Mouse (Mus musculus) thymus, postnatal 10 days (tissue): Measurements from ENCODE around the gene Shb.

ENCODE experiments used
- DNase-seq, 2 experiments: peaks; one replicate each; pipeline ENCODE4 v3.0.0; 2021; ENCODE audit warnings: low spot score in 2 of 2

The Shb gene

DNA sequence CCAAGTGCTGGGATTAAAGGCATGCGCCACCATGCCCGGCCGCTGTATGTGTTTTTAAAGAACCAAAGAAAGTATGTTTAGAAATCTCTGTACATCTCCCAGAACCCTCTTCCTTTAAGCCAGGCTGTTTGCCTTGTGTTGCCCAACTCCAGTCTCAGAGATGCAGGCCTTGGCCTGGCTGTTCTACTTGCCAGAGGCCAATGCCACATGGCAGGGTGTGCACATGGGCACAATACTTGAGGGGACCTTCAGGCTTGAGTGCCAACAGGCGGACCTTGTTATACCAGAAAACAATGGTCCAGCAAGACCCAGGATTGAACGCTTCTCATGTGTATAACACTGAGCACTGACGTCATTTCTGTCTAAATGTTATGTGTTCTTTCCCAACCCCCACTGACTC, 27.1 kb downstream of the Shb start:
- no peak for DNase-seq

GRCm38 (mm10) chr4:45503816-45504215, 28.5 kb downstream of the Shb start:
- DNase-seq: no peak

DNA sequence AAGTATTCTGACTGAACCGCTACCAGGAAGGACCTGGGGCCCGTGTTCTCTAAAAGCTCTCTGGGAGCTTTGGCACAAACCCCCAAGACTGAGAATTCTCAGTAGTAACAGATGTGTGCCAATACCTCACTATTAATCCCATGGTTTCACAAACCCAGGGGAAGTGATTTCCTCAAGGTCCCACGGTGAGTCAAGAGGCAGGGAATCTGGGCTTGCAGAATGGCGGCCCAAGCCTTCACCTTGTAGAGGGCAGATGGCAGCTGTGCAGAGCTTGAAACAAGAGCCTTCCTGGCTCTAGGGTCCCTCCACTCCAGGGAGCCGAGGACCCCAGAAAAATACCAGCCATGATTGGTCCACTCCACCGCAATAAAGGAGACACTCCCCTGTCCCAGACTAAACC, 28.9 kb downstream of the Shb start:
- DNase-seq: no peak

GRCm38 (mm10) chr4:45502002-45502401, 30.3 kb downstream of the Shb start:
- DNase-seq: no peak

DNA sequence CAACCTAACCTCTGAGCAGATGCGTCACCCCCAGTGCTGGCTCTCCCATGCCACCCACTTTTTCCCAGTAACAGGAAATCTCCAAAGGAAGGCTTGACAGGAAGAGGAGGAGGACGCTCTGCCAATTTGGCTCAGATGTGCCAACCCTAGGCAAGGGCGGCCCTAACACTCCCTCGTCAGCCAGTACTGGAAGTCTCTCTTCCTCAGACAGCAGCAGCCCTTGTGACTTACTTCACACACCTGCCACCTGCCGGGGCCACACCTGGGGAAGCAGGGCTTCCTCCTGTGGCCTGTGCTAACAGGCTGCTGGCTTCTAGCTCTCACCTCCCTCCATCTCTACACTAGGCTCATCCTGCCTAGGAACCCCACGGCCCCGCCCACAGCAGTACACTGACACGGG, 31.9 kb downstream of the Shb start:
- DNase-seq: no peak

- no peak for DNase-seq
Measured at GRCm38 (mm10) chr4:45499556-45499955, 32.7 kb downstream of the Shb start.

GRCm38 (mm10) chr4:45499081-45499480, 33.2 kb downstream of the Shb start:
- no peak for DNase-seq

DNA sequence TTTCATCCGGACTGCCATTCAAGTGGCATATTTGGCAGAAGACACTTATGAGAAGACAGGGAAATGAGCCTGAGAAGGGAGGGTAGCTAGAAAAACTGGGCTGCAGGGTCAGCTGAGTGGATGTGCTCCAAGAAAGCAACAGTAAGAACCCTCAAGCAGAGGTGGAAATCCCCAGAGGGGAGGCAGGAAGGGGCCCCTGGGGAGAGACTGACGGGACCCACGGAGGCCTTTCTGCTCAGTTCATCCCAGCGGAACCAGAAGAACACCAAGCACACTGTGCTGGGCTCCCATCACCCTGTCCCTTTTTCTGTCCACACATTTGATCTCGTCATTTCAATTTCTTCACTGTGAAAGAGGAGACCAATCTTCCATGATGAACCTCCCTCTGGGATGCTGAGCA, 33.9 kb downstream of the Shb start:
- no peak for DNase-seq

DNA sequence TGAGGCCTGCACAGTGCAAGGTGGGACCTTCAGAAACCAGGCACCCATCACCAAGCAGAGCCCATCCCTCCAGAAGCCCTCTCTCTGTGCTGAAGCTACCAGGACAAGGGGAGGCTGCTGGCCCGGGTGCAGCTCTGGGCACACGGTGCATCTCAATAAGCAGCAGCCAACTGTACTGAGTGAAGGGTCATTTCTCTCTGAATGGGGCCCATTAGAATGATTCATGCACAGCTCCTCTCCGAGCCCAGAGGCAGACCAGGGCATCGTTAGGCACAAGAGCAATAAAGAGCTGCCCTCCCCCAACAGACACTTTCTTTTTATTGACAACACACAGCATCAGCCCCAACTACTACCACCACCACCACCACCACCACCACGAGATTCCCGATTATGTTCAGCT, 35.0 kb downstream of the Shb start:
- no peak for DNase-seq

DNA sequence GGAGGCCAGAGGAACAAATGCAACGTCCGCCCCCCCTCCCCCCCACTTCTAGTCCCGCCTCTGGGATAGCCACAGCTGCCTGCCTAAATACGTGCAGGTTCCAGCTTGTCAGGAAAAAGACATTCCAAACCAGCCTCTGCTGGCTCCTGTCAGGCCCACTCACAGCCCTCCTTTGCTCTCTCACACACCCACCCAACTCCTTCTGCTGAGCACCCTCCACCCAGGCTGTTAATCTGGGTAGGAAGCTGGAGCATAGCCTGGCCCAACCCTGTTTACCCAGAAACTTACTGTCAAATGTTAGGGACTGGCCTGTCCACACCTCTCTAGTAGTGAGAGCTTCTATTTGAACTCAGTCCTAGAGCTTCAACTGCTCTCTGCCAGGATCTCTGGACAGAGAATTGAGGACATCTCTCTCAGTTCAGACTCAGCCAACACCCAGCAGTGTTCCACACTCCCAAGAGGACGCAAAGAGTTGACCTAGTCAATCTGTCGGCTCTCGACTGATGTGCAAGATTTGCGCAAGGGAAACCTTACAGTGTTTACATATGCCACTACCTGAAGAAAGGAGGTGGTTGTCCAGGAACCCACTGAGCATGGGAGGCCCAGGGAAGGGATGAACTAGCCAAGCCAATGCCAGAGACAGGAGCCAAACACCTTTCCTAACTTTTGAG, 36.6 kb downstream of the Shb start:
- no peak for DNase-seq

GRCm38 (mm10) chr4:45493786-45494400, 38.4 kb downstream of the Shb start:
- DNase-seq: no peak

DNA sequence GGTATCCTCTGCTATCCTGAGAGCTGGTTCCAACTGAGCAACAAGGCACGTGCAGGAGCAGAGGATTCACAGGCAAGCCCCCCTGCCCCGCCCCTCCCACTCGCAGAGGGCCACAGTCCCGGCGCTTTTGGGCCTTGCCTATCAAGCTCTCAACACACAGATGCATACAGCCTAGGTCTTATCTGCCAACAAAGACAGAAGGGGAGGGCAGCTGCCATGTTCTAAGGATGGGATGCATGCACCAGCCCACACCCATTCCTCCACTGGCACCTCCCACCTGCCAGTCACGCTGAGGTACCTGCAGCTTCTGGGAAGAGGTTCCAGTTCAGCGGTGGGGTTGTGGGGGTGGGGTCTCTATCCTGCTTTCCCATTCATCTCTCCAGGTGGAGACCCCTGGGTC, 39.2 kb downstream of the Shb start:
- DNase-seq: no peak

DNA sequence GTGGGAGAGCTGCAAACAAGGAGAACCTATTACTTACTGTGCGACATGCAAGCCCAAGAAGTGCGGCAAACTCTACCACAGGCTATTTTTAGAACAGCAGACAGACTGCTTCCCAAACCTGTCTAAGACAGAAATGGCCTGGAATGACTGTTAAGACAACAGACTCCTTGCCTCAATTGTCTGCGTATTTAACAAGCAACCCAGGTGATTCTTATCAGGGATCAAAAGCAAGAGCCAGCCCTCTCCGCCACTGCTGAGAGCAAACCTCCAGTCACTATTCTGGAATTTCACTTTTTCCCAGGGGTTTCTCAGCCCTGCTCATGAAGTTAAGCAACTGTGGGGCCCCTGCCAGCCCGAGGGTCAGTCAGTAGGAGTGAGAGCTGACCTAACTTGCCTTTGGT, 39.6 kb downstream of the Shb start:
- DNase-seq: no peak

- no peak for DNase-seq
Measured at GRCm38 (mm10) chr4:45491685-45492601, 40.3 kb downstream of the Shb start.

DNA sequence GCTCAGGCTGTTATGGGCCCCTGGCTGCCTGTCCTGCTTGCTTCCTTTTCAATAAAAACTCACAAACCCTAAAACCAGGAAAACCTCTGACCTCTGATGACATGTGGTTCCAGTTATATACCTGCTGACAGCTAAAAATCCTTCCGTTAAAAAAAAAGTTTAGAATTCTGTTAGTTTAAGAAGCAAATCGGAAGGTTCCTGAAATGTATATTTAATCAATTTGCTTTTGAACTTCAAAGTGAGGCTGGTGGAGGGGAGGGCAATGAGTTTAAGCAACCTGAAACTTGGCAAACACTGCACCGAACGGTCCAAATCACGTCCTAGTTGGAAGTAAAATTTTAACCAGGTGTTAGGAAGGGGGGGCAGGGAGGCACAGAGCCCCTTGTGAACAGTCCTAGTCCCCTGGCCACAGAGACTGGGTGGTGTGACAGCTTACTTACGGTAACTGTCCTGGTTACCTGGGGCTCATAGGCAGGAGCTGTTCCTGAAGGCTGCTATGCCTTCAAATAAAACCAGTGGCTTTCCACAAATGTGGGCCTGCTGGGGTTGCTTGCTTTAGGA, 41.1 kb downstream of the Shb start:
- no peak for DNase-seq

- no peak for DNase-seq
Measured at GRCm38 (mm10) chr4:45490036-45490752, 42.1 kb downstream of the Shb start.

DNA sequence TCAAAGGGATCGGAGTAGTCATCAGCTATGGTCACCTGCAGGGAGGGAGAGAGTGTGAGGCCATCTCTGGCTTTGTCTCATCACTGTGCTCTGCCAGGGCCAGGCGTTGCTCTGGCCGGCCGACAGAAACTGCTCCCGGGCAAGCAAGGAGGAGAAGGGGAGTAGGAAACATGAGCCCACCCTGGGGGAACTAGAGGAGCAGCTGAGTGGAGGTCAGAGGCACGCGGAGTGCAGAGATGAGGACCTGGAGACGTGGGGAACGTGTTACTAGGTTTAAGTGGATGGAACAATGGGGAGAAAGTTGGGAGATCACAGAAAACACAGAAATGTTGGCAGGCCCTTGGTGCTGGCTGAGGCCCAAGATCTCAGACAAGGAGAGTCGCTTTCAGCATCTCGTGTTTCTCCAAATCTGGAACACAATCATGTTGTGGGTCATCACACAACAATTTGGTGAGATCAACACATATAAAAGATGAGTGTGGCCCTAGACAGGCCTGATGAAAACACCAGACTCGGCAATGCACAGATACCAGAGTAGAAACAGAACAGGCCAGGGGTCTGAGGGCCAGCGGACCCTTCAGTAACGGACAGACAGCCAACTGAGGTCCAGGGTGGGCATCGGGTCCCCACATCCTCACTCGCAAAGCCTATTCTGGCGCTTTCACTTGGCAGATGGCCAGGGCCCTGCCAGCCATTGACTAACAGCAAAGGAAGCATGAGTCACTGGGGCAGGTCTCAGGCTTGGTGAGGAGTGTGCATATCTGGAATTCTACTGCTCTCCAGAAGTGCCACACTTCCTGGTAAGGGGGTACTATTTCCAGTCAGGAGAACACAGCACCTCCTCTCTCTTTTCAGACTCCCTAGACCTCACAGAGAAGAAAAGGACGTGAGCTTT, 42.9 kb downstream of the Shb start:
- no peak for DNase-seq

DNA sequence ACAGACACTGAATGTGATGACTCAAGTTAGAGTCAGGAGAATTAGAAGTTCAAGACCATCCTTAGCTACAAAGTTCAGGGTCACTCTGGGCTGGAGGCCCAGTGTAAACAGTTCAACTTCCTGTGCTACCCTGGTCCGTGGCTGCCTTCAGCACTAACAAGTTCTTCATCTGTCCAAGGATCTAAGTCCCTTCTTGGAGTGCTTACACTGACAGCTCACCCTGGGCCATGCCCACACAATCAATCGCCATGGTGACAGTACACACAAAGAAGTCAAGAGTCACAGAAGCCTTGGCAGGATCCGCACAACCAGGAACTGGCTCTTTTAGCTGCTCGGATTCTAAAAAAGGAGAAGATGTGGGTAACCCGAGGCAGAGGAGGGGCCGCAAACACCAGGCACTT, 44.6 kb downstream of the Shb start:
- no peak for DNase-seq

GRCm38 (mm10) chr4:45485024-45485423, 47.2 kb downstream of the Shb start:
- no peak for DNase-seq

- DNase-seq: no peak
Measured at GRCm38 (mm10) chr4:45483271-45484245, 48.7 kb downstream of the Shb start.
